Mouse (Mus musculus): ENCODE measurements around the gene Nub1. TPM values are rescaled to one million over a fixed set of nuclear protein-coding genes. Genes with fewer than 3 reads are reported as not detected.

Nub1 gene
- 45.0 and 48.6 TPM in 2 replicates for polyA plus RNA-seq (2012; rRNA removed; ENCODE audit: low replicate concordance)

GRCm38 (mm10) chr5:24685366-24686093 lies at the start of gene Nub1:
TSS of gene Nub1 (plus strand) at chr5:24685532.

GRCm38 (mm10) chr5:24730488-24730871 lies 45.1 kb downstream of the Nub1 start, which contains the start of gene Wdr86:
TSS of gene Wdr86 (minus strand) at chr5:24730727.

DNA sequence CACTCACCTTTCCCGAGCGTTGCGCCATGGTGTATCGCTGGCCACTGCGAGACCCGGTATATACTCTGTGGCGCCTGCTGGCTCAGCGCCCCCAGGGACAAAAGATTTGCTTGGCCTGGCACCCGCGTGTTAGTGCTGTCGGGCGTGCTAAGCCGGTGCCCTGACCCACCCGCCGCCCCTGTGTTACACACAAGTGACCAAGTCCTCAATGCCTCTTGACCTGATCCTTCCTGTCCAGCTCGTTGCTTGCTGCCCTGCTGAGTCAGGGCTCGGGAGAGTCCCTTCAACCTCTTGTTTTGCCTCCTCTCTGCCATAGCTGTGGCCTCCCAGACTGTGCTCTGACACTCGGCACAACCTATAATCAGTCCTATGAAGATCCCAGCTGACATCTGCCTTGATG lies 72.5 kb downstream of the Nub1 start, which contains the start of gene Crygn:
Crygn (minus strand) TSS at position 193 of the 400 bp plus-strand sequence.

Other genes with a start within 250 kb of the Nub1 start
- gene Fastk, start 240.2 kb upstream of the Nub1 start, polyA plus RNA-seq (2012; rRNA removed; ENCODE audit: low replicate concordance) = 257 and 263 TPM in 2 replicates
- 22.5 and 42.2 TPM in 2 replicates for gene Tmub1, start 237.7 kb upstream of the Nub1 start, polyA plus RNA-seq (2012; rRNA removed; ENCODE audit: low replicate concordance)
- 70.0 and 103 TPM in 2 replicates for gene Agap3, start 233.4 kb upstream of the Nub1 start, polyA plus RNA-seq (2012; rRNA removed; ENCODE audit: low replicate concordance)
- gene Gbx1, start 158.3 kb upstream of the Nub1 start, polyA plus RNA-seq (2012; rRNA removed; ENCODE audit: low replicate concordance) = 0.03 and 0.12 TPM in 2 replicates
- 0.86 and 2.5 TPM in 2 replicates for gene Asb10, start 144.6 kb upstream of the Nub1 start, polyA plus RNA-seq (2012; rRNA removed; ENCODE audit: low replicate concordance)
- 0.04 TPM in 1 of 2 replicates, not detected in the other for gene 4931409K22Rik, start 128.7 kb upstream of the Nub1 start, polyA plus RNA-seq (2012; rRNA removed; ENCODE audit: low replicate concordance)
- gene Abcf2, start 108.1 kb upstream of the Nub1 start, polyA plus RNA-seq (2012; rRNA removed; ENCODE audit: low replicate concordance) = 47.6 and 66.5 TPM in 2 replicates
- 53.7 and 55.7 TPM in 2 replicates for gene Chpf2, start 98.8 kb upstream of the Nub1 start, polyA plus RNA-seq (2012; rRNA removed; ENCODE audit: low replicate concordance)
- 20.1 and 43.3 TPM in 2 replicates for gene Smarcd3, start 61.1 kb upstream of the Nub1 start, polyA plus RNA-seq (2012; rRNA removed; ENCODE audit: low replicate concordance)
- gene Wdr86, start 45.2 kb downstream of the Nub1 start, polyA plus RNA-seq (2012; rRNA removed; ENCODE audit: low replicate concordance) = 5.2 and 9.2 TPM in 2 replicates
- 0.35 TPM in 1 of 2 replicates, not detected in the other for gene Crygn, start 72.5 kb downstream of the Nub1 start, polyA plus RNA-seq (2012; rRNA removed; ENCODE audit: low replicate concordance)
- 36.2 and 37.7 TPM in 2 replicates for gene Rheb, start 157.1 kb downstream of the Nub1 start, polyA plus RNA-seq (2012; rRNA removed; ENCODE audit: low replicate concordance)